Mouse (Mus musculus): ENCODE data around the gene Fcna. TPM values are rescaled to one million over a fixed set of nuclear protein-coding genes. Genes with fewer than 3 reads are reported as not detected.

Gene Fcna
- total RNA-seq, 2 experiments from 2014 or later: 0.32 to 0.43 TPM

- DNase-seq: no peak
Observed at GRCm38 (mm10) chr2:25577951-25578795, 49.7 kb downstream of the Fcna start.

GRCm38 (mm10) chr2:25576965-25577891, 50.6 kb downstream of the Fcna start:
- no peak for DNase-seq

GRCm38 (mm10) chr2:25576028-25576850, 51.6 kb downstream of the Fcna start:
- no peak for DNase-seq

- DNase-seq: no peak
Observed at GRCm38 (mm10) chr2:25575432-25576027, 52.3 kb downstream of the Fcna start.

Other genes with a start within 250 kb of the Fcna start
- 10 to 100 TPM; 14.9 to 16.1 TPM for gene Entpd2, start 232.2 kb downstream of the Fcna start, total RNA-seq (2021)
- gene Npdc1, start 228.7 kb downstream of the Fcna start, total RNA-seq (2021): 100 to 1,000 TPM; 422 to 431 TPM
- gene Fut7, start 204.8 kb downstream of the Fcna start, total RNA-seq (2021): under 1 TPM; 0.87 to 0.94 TPM
- 100 to 1,000 TPM; 147 to 167 TPM for gene Abca2, start 199.3 kb downstream of the Fcna start, total RNA-seq (2021)
- gene Clic3, start 171.2 kb downstream of the Fcna start, total RNA-seq (2021): under 1 TPM in 1 of 2 experiments, not detected in 1; 0.66 TPM
- 10 to 100 TPM; 46.2 to 62.8 TPM for gene Paxx, start 166.9 kb downstream of the Fcna start, total RNA-seq (2021)
- 100 to 1,000 TPM; 435 to 800 TPM for gene Ptgds, start 158.0 kb downstream of the Fcna start, total RNA-seq (2021)
- not detected for gene Lcn12, start 134.1 kb downstream of the Fcna start, total RNA-seq (2021)
- gene Fbxw5, start 127.3 kb downstream of the Fcna start, total RNA-seq (2021): 100 to 1,000 TPM; 115 to 116 TPM
- gene C8g, start 126.3 kb downstream of the Fcna start, total RNA-seq (2021): 1 to 10 TPM in 1 of 2 experiments, under 1 TPM in 1; 0.88 to 1.5 TPM
- gene Traf2, start 81.1 kb downstream of the Fcna start, total RNA-seq (2021): 10 to 100 TPM; 11.9 to 12.6 TPM
- gene Edf1, start 70.2 kb downstream of the Fcna start, total RNA-seq (2021): 100 to 1,000 TPM; 200 to 212 TPM
- 1 to 10 TPM; 3.1 to 3.2 TPM for gene Mamdc4, start 53.2 kb downstream of the Fcna start, total RNA-seq (2021)
- gene Phpt1, start 52.8 kb downstream of the Fcna start, total RNA-seq (2021): 10 to 100 TPM; 62.5 to 68.3 TPM
- 100 to 1,000 TPM in 1 of 2 experiments, 10 to 100 TPM in 1; 96.4 to 117 TPM for gene Ajm1, start 46.3 kb downstream of the Fcna start, total RNA-seq (2021)
- 100 to 1,000 TPM; 142 to 155 TPM for gene Rabl6, start 19.5 kb downstream of the Fcna start, total RNA-seq (2021)
- not detected for gene Ccdc183, start 10.4 kb downstream of the Fcna start, total RNA-seq (2021)
- 10 to 100 TPM; 13.1 to 16.6 TPM for gene Tmem141, start 6.0 kb downstream of the Fcna start, total RNA-seq (2021)
- gene Lcn8, start 25.1 kb upstream of the Fcna start, total RNA-seq (2021): not detected
- gene Lcn5, start 29.9 kb upstream of the Fcna start, total RNA-seq (2021): not detected
- not detected for gene Lcn6, start 48.8 kb upstream of the Fcna start, total RNA-seq (2021)
- gene Lcn10, start 54.7 kb upstream of the Fcna start, total RNA-seq (2021): not detected
- not detected for gene Obp2a, start 72.0 kb upstream of the Fcna start, total RNA-seq (2021)
- 10 to 100 TPM; 82.1 to 87.9 TPM for gene Bmyc, start 78.7 kb upstream of the Fcna start, total RNA-seq (2021)
- gene Obp2b, start 109.0 kb upstream of the Fcna start, total RNA-seq (2021): under 1 TPM in 1 of 2 experiments, not detected in 1; 0.85 TPM
- gene Lcn3, start 137.5 kb upstream of the Fcna start, total RNA-seq (2021): not detected
- not detected for gene Lcn11, start 149.0 kb upstream of the Fcna start, total RNA-seq (2021)
- gene Gm13539, start 154.2 kb upstream of the Fcna start, total RNA-seq (2021): not detected
- gene Glt6d1, start 187.8 kb upstream of the Fcna start, total RNA-seq (2021): not detected
- gene Lcn9, start 195.1 kb upstream of the Fcna start, total RNA-seq (2021): not detected
- gene Sohlh1, start 219.2 kb upstream of the Fcna start, total RNA-seq (2021): not detected
- gene Kcnt1, start 235.7 kb upstream of the Fcna start, total RNA-seq (2021): 10 to 100 TPM; 29.7 to 45.1 TPM

Measured in layer of hippocampus, postnatal 36 days (tissue).